Mouse (Mus musculus) lung, embryonic 15.5 days (tissue): ENCODE results near the gene Slit3. TPM values are rescaled to one million over a fixed set of nuclear protein-coding genes. Genes with fewer than 3 reads are reported as not detected.
A peak's percentile ranks its signal among the peaks of the same experiment; 100 is the strongest.

ENCODE experiments used
- ATAC-seq: fragments of 200-750 bp; cut with Nextera tagmentation; 2 replicates; pipeline ENCODE4 v1.8.0; 2017; ENCODE audit warnings: moderate number of reproducible peaks, borderline replicate concordance; ENCODE audit not compliant: low FRiP score, low TSS enrichment; ENCODE audit errors: extremely low read depth
- H3K27ac ChIP-seq: fragments of 300-500 bp; sonication (generic); 2 replicates; pipeline ENCODE4 v1.5.1; 2015; ENCODE audit warnings: moderate library complexity, mild to moderate bottlenecking, inconsistent platforms
- H3K27me3 ChIP-seq: fragments of 300-500 bp; sonication (generic); 2 replicates; pipeline ENCODE4 v1.6.1; 2015; ENCODE audit warnings: inconsistent platforms
- H3K36me3 ChIP-seq: fragments of 300-500 bp; sonication (generic); 2 replicates; pipeline ENCODE4 v1.6.1; 2015; ENCODE audit warnings: inconsistent platforms
- H3K4me1 ChIP-seq: fragments of 300-500 bp; sonication (generic); 2 replicates; pipeline ENCODE4 v1.6.1; 2015; ENCODE audit warnings: inconsistent platforms
- H3K4me2 ChIP-seq: fragments of 300-500 bp; sonication (generic); 2 replicates; pipeline ENCODE4 v1.6.1; 2015; ENCODE audit warnings: inconsistent platforms, mild to moderate bottlenecking, moderate library complexity
- H3K4me3 ChIP-seq: fragments of 300-500 bp; sonication (generic); 2 replicates; pipeline ENCODE4 v1.5.1; 2015; ENCODE audit warnings: mild to moderate bottlenecking, inconsistent platforms
- H3K9ac ChIP-seq: fragments of 300-500 bp; sonication (generic); 2 replicates; pipeline ENCODE4 v1.6.1; 2015; ENCODE audit warnings: inconsistent platforms
- H3K9me3 ChIP-seq: fragments of 300-500 bp; sonication (generic); 2 replicates; pipeline ENCODE4 v1.6.1; 2016; ENCODE audit warnings: inconsistent platforms
- WGBS: fragments of 180-500 bp; shearing (Covaris S2); methylation state at CpG from one replicate; pipeline ENCODE4 v1.1.7; 2015; 5-methylcytosine and 5-hydroxymethylcytosine counted together
- polyA plus RNA-seq: library from polyadenylated mRNA; unstranded; fragments of >200 nt; fragmentation: Nextera tagmentation; extraction: Ambion mirVana; gene quantifications from 2 replicates; pipeline ENCODE4 v1.2.1, GENCODE M21; 2015

Gene Slit3
- polyA plus RNA-seq, 1 experiment from 2014 or later = 21.4 TPM

- Histone ChIP-seq H3K36me3 (no peaks in the 10 kb centered on the region), H3K4me2 (no peak overlapping the region), H3K27me3 (no peaks in the 10 kb centered on the region), H3K27ac (no peak overlapping the region), H3K4me3 (no peak overlapping the region), H3K4me1 (0 out of 2 replicates have a peak, but pooled peaks cover 5% of the 10 kb centered on the region), H3K9ac (no peak overlapping the region), H3K9me3 (no peaks in the 10 kb centered on the region)
- 76% methylated on average over 10 of the region's 10 CpGs for WGBS
- ATAC-seq = no peak
These were observed 375.9 kb downstream of the Slit3 start for GRCm38 (mm10) chr11:35496874-35497273.

- H3K27me3 ChIP-seq = no peaks in the 10 kb centered on the region
- H3K9ac ChIP-seq = no peak overlapping the region
- no peaks in the 10 kb centered on the region for H3K9me3 ChIP-seq
- H3K4me1 ChIP-seq = 0 out of 2 replicates have a peak, but pooled peaks cover 7% of the 10 kb centered on the region
- no peak overlapping the region for H3K4me3 ChIP-seq
- WGBS = 84% methylated on average over 8 of the region's 8 CpGs
- ATAC-seq = no peak
- H3K36me3 ChIP-seq = no peaks in the 10 kb centered on the region
- H3K4me2 ChIP-seq = no peak overlapping the region
- no peak overlapping the region for H3K27ac ChIP-seq
These were observed 376.9 kb downstream of the Slit3 start for GRCm38 (mm10) chr11:35497961-35498360.

DNA sequence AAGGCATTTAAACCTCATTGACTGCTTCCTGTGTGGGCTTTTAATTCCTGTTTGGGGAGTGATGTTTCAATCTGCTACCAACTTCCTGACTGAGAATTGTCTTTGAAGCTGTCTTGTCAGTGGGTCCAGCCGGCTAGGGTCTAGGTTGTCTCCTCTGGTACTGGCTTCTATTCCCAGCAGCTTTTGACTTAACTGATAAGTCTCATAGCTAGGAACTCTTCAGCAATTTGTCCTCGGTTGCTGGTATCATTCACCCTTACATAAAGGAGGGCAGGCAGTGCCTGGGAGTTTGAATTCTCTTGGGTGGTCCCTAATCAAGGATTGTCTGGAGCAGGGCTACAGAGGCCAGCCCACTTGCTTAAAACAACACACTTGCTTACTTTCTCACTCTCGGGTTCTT lies 381.1 kb downstream of the Slit3 start:
- Histone ChIP-seq H3K27ac (no peak overlapping the region), H3K4me3 (no peak overlapping the region), H3K4me1 (0 out of 2 replicates have a peak, but pooled peaks cover 7% of the 10 kb centered on the region), H3K9me3 (no peaks in the 10 kb centered on the region), H3K9ac (no peak overlapping the region), H3K27me3 (no peaks in the 10 kb centered on the region), H3K36me3 (no peaks in the 10 kb centered on the region), H3K4me2 (no peak overlapping the region)
- ATAC-seq = peak; percentile 25; the same call in 1 of the 2 replicates
- 9% methylated on average over 3 of the region's 3 CpGs for whole genome bisulfite sequencing

DNA sequence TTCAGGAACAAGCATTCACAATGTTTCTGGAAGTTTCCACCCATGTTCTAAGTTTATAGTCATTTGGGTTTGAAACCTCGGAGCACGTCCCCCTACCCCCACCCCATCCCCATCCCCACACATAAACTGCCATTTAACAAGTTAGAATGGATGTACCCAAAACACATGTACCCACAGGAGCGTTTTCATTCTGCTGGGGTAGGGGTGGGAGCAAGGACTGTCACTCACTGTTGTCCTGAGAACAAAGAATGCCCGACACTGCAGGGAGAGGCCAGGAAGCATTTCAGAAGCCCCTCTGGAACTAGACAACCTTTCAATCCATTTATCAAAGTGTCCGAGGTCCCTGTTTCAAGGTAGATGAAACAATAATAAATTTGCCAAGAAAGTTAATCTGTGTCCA lies 383.0 kb downstream of the Slit3 start:
- Histone ChIP-seq H3K9me3 (no peaks in the 10 kb centered on the region), H3K4me3 (no peak overlapping the region), H3K4me2 (no peak overlapping the region), H3K27ac (no peak overlapping the region), H3K27me3 (no peaks in the 10 kb centered on the region), H3K4me1 (peaks cover 12% of the 10 kb centered on the region; the same call in 1 of the 2 replicates), H3K9ac (no peak overlapping the region), H3K36me3 (no peaks in the 10 kb centered on the region)
- ATAC-seq = no peak
- 47% methylated on average over 5 of the region's 5 CpGs for WGBS

DNA sequence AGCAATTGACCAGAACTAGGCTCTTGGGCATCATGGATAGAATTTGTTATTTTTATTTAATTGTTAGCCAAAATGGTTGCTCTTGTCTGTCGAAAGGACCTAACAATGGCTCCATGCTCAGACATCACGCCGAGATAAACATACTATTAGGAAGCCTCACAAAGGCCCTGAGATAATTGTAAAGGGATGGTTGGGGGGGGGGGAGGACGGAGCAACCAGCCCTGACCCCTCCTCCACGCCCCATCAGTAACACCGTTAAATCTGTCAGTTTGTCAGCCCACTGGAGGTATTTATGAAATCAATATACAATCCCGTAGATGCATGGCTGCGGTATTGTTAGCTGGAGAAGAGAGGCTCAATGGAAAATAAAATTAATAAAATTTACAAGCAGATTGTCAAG lies 383.9 kb downstream of the Slit3 start:
- H3K27me3 ChIP-seq = no peaks in the 10 kb centered on the region
- ATAC-seq = no peak
- H3K9ac ChIP-seq = no peak overlapping the region
- H3K36me3 ChIP-seq = no peaks in the 10 kb centered on the region
- no peak overlapping the region for H3K27ac ChIP-seq
- H3K4me3 ChIP-seq = no peak overlapping the region
- no peak overlapping the region for H3K4me2 ChIP-seq
- H3K9me3 ChIP-seq = no peaks in the 10 kb centered on the region
- peaks cover 12% of the 10 kb centered on the region; the same call in 1 of the 2 replicates for H3K4me1 ChIP-seq
- WGBS = 45% methylated on average over 8 of the region's 8 CpGs

- no peak for ATAC-seq
- Histone ChIP-seq H3K4me3 (no peak overlapping the region), H3K27ac (no peak overlapping the region), H3K4me2 (no peak overlapping the region), H3K36me3 (no peaks in the 10 kb centered on the region), H3K4me1 (peaks cover 12% of the 10 kb centered on the region; the same call in 1 of the 2 replicates), H3K9me3 (no peaks in the 10 kb centered on the region), H3K9ac (no peak overlapping the region), H3K27me3 (no peaks in the 10 kb centered on the region)
- WGBS = 59% methylated on average over 4 of the region's 4 CpGs
These were observed 384.3 kb downstream of the Slit3 start for GRCm38 (mm10) chr11:35505316-35505715.

- H3K4me1 ChIP-seq = peaks cover 12% of the 10 kb centered on the region; the same call in 1 of the 2 replicates
- H3K9me3 ChIP-seq = no peaks in the 10 kb centered on the region
- H3K36me3 ChIP-seq = no peaks in the 10 kb centered on the region
- ATAC-seq = no peak; the same call in 1 of the 2 replicates
- 57% methylated on average over 9 of the region's 9 CpGs for WGBS
- H3K27me3 ChIP-seq = no peaks in the 10 kb centered on the region
- H3K27ac ChIP-seq = no peak overlapping the region
- no peak overlapping the region for H3K4me2 ChIP-seq
- no peak overlapping the region for H3K9ac ChIP-seq
- H3K4me3 ChIP-seq = no peak overlapping the region
These were observed 384.8 kb downstream of the Slit3 start for GRCm38 (mm10) chr11:35505817-35506216.

- Histone ChIP-seq H3K27me3 (no peaks in the 10 kb centered on the region; the same call in 1 of the 2 replicates), H3K27ac (no peak overlapping the region), H3K4me3 (no peak overlapping the region), H3K36me3 (no peaks in the 10 kb centered on the region), H3K4me2 (no peak overlapping the region), H3K4me1 (peaks cover 13% of the 10 kb centered on the region), H3K9me3 (no peaks in the 10 kb centered on the region), H3K9ac (no peak overlapping the region)
- 35% methylated on average over 9 of the region's 9 CpGs for WGBS
- no peak for ATAC-seq
These were observed 386.9 kb downstream of the Slit3 start for GRCm38 (mm10) chr11:35507781-35508390.

DNA sequence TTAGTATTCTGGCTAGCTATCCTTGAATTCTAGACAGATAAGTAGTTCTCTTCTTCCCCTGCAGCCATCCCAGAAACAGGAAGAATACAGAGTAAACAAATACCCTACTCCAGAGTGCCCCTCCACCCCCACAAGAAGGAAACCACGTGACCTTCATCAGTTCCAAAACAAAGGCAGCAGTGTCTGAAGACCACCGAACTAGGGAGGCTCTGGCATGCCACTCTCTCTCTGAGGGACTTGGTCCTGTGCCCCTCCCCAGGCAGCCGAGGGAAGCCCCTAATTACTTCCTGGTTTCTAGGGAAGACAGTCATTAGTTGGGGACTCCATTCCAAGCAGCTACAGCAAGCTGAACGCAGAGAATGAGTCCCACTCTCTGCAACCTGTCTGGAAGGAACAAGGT lies 391.7 kb downstream of the Slit3 start:
- H3K4me2 ChIP-seq = no peak overlapping the region
- H3K4me1 ChIP-seq = peaks cover 14% of the 10 kb centered on the region
- no peaks in the 10 kb centered on the region for H3K9me3 ChIP-seq
- H3K9ac ChIP-seq = no peak overlapping the region
- no peaks in the 10 kb centered on the region; the same call in 1 of the 2 replicates for H3K27me3 ChIP-seq
- 3% methylated on average over 4 of the region's 4 CpGs for WGBS
- H3K4me3 ChIP-seq = no peak overlapping the region
- no peak overlapping the region for H3K27ac ChIP-seq
- H3K36me3 ChIP-seq = no peaks in the 10 kb centered on the region
- peak; percentile 19; the same call in 1 of the 2 replicates for ATAC-seq

DNA sequence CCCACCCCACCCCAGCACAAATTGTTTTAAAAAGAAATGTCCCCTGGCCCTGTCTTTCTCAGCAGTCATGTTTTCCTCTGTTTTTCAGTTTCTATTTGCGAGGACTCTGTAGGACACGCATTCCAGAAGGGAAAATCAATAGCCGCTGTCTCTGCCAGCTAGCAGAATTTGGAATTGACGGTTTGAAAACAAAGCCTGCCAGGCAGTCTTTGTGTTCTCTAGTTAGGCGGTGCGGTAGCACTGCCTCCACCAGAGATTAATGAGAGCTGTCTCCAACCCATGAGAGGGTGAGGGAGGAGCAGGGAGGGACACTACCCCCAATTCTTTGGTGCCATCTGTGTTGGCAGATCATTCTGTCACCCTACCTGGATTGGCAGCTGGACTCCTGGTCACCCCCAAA lies 392.3 kb downstream of the Slit3 start:
- no peak overlapping the region for H3K9ac ChIP-seq
- H3K4me1 ChIP-seq = peaks cover 10% of the 10 kb centered on the region
- no peak overlapping the region for H3K27ac ChIP-seq
- 42% methylated on average over 6 of the region's 6 CpGs for WGBS
- H3K4me2 ChIP-seq = no peak overlapping the region
- H3K27me3 ChIP-seq = no peaks in the 10 kb centered on the region; the same call in 1 of the 2 replicates
- no peaks in the 10 kb centered on the region for H3K36me3 ChIP-seq
- ATAC-seq = no peak
- H3K9me3 ChIP-seq = no peaks in the 10 kb centered on the region
- H3K4me3 ChIP-seq = no peak overlapping the region

- no peaks in the 10 kb centered on the region for H3K36me3 ChIP-seq
- no peaks in the 10 kb centered on the region for H3K27me3 ChIP-seq
- H3K4me3 ChIP-seq = no peak overlapping the region
- no peaks in the 10 kb centered on the region for H3K9me3 ChIP-seq
- H3K27ac ChIP-seq = no peak overlapping the region
- H3K9ac ChIP-seq = no peak overlapping the region
- no peak overlapping the region for H3K4me2 ChIP-seq
- WGBS = 49% methylated on average over 10 of the region's 10 CpGs
- ATAC-seq = no peak
- no peaks in the 10 kb centered on the region for H3K4me1 ChIP-seq
These were observed 401.9 kb downstream of the Slit3 start for GRCm38 (mm10) chr11:35522802-35523452.

DNA sequence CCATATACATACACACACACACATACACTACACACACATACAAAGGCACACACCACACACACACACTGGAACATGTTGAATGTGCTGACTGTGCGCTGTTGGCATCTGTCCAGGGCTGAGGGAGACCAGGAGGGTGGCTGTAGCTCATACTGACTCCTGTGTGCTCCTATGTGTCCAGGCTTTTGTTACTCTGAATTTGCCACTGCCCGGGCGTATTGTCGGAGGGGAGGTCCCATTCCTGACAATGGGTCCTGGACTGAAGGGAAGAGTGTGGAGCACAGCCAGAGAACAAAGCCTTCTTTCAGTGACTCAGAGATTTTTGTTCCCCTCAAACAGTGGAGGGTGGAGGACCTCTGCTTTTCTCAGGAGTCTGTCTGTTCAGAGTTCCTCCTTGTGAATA lies 402.7 kb downstream of the Slit3 start:
- Histone ChIP-seq H3K9me3 (no peaks in the 10 kb centered on the region), H3K36me3 (no peaks in the 10 kb centered on the region), H3K9ac (no peak overlapping the region), H3K4me3 (no peak overlapping the region), H3K4me2 (no peak overlapping the region), H3K4me1 (no peaks in the 10 kb centered on the region), H3K27me3 (no peaks in the 10 kb centered on the region), H3K27ac (no peak overlapping the region)
- 62% methylated on average over 4 of the region's 4 CpGs for WGBS
- ATAC-seq = 0 out of 2 replicates have a peak, but pooled peaks have one; percentile 6
